Mouse (Mus musculus): ENCODE data around the gene Uspl1.

Gene Uspl1

DNA sequence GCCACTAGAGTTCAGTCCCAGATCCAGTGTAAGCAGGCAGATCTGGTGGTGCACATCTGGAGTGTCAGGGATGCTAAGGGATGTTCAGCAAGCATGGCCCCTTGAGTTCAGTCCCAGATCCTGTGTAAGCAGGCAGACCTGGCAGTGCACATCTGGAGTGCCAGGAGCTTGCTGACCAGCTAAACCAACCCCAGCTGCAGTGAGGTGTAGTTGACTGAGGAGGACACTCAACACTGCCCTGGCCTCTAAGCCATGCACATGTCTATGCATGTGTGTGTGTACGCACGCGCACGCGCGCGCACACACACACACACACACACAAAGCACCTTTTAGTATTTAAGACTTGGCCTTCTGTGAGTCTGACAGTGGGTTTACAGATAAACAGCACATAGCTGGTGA lies 31.4 kb downstream of the Uspl1 start:
- DNase-seq, result no peak

DNA sequence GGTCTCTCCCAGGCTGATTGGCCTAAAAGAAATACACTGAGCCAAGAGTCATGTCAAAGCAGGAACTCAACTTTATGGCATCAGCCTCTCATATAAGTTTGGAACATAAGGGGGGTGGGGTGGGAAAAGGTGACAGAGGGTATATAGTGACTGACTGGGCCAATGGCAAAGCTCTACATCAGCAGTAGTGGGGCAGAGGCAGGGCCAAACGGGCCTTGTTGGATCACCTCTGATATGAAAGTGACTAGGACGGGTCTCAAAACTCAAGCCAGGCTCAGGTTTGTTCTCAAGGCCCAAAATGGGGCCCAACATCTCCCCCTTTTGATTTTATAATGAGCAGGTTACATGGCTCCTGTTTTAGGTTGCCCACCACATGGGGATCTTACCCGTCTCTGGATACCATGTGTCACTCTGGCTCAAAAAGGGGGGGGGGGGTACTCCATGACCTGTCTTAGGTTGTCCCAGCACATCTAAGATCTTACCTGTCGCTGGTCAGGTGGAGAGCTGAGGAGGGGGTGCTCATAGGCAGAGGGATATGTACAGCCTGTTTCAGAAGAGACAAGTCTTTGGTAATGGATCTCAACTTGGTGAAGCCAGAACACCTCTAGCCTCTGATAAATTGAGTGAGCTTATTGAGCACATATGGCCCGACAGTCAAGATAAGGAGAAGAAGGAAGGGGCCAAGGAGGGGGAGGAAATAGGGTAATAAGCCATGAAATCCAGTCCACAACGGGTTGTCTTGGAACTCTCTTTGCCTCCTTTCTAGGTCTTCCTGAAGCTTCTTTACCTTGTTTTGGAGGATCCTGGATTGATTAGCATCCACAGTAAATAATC lies 33.6 kb downstream of the Uspl1 start:
- no peak for DNase-seq

DNA sequence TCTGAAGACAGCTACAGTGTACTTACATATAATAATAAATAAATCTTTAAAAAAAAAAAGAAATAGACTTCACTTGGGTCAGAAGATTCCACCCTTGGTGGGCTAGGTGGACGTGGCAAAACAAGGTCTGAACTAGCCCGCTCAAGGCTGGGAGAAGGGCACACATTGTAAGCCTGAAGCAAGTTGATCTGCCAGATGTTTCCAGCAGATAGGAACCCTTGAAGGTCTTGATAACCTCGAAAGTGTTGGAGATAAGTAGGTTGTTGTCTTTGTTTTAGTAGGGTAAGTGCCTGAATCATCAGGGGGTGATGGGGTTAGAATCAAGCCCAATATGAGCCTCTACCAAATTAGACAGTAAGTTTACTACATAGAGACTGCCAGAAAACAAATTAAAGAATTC lies 35.3 kb downstream of the Uspl1 start:
- no peak for DNase-seq

DNA sequence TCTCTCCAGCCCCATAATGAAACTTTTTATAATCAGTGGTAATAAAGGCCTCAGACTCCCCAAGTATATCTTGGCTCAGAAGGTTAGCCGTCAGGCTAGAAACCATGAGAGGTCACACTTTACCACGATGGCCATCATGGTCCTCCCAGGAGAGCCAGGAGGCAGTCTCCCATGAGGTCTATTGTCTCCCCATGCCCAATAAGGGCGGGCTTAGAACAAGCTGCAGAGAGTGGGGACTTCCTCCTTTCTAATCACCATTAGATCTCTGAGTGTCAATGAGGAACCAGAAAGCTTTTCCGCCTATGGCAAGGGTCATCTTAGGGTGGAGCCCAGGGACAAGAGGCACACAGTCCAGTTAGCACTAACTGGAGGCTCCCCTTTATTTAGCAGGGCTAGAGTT lies 37.2 kb downstream of the Uspl1 start:
- peak; percentile 90 for DNase-seq

DNA sequence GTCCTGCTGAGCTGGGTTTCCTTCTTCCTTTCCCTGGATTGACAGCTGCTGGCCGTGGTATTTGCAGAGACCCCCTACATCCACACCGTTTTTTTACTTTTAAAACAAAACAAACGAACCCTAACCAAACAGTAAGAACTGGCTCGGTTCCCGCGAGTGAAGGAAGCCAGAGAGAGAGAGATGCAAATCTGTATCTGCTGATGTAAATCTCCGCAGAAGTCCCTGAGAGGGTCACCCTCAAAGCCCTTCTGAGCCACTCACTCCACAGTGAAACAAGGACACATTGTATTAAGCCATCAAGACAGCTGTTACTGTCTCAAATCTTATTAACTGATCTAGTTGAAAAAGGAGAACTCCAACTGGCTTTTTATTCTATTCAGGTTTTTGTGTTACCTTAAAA lies 40.5 kb downstream of the Uspl1 start:
- DNase-seq, result no peak

DNA sequence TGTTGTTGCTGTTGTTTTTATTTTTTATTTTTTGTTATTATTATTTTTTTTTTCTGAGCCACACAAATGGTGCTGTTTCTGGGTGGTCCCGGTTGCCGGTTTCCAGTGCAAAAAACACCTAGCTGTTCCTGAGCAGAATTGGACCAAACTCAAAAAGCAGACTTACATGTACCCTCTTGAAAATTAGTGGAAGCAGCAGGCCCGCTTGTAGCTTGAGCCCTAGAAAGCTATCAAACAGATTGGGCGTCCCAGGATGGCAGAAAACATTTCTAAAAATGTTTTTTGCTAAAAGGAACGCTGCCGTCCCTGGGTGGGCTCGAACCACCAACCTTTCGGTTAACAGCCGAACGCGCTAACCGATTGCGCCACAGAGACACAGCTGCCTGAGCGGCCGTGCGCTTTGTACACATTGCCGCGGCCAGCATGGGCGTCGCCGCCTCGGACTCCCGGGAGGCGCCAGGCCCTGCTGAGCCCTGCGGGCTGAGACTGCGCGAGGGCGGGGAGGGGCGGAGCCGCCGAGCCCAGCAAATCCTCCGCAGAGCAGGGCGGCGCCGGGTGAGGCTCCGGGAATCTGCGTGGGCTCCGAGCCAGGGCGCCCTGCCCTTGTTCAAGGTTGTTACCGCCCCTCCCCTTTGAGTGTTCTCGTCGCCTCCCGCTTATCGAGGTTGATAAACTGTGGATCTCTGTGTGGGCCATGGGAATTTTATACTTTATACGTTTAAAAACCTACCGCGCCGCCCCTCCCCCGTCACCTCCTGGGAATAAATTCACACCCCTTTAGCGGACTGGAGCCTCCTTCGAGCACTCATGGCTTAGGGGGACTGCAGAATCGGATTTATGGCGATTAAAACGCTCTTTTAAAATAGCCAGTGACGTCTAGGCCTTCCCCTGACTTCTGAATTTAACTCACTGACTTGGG lies 44.8 kb downstream of the Uspl1 start:
- peak; percentile 100 for DNase-seq

DNA sequence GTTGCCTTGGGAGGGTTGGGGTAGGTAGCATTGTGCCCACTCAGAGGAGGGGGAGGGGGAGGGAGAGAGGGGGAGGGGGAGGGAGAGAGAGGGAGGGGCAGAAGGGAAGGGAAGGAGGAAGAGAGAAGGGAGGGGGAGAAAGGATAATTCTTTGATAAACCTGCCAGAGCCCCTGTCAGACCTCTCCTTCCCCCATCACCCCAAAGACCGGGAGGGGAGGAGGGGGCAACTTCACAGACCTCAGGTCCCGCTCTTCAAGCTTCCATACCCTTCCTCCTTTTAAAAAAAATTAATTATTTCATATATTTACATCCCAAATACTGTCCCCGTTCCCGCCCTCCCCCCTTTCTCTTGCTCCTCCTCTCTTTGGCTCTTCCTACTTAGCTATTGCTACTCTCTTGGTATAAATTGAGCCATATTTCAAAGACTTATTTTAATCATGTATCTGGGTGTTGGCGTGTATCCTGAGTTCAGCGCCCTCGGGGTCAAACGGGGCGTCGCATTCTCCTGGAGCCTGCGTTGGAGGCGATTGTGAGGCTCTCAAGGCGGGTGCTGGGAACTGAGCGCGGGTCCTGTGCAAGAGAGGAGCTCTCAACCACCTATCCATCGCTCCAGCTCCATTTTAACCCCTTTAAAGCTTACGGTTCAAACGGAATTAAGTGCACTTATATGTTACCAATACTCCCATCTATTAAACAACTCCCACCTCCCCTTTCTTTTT lies 45.6 kb downstream of the Uspl1 start:
- peak; percentile 93 for DNase-seq

DNA sequence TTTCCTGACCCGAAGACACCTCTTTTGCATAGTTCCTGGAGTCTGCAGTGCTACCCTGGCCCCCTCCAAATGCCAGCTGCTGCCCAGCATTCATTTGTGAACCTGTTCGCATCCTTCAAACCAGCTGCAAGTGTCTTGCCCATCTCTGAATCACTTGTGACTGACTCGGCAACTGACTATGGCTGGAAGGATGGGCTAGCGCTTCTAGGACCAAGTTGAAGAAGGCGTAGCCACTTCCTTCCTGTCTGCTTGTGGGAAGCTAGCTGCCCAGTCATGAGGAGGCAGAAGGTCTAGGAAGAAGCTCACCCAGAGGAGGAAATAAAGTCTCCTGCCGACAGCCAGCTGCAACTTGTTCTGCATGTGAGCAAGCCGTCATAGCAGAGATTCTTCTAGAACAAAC lies 50.9 kb downstream of the Uspl1 start:
- peak; percentile 97 for DNase-seq

DNA sequence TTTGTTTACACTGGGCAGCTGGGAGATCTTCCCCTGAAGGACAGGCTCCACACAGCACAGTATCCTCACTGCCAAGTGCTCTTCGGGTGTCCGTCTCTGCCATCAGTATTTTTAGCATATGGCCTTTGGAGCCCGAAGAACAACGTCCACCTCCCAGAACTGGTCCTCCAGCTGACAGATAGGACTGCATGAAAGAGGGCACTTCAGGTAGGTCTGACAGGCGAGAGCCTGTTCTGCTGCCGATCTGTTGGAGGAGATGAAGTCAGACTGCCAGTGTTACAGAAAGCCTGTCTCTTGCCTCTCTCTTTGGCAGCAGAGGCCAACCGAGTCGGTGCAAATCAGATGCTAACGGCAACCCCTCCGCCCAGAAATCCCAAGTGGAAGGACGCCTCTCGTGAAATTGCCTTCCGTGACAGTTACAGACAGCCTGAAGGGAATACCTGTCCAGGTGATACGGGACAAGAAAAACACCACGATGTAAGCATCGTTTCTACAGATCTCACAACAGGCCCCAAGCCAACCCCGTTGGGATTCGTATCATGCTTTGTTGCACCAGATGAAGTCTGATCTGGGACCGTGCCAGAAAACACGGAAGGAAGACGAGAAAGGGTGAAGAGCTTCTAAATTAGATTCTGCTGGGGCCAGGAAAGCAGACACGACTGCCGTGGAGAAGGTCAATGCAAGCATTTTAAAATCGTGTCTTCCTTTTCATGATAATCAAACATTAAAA lies 53.2 kb downstream of the Uspl1 start:
- DNase-seq, result no peak

DNA sequence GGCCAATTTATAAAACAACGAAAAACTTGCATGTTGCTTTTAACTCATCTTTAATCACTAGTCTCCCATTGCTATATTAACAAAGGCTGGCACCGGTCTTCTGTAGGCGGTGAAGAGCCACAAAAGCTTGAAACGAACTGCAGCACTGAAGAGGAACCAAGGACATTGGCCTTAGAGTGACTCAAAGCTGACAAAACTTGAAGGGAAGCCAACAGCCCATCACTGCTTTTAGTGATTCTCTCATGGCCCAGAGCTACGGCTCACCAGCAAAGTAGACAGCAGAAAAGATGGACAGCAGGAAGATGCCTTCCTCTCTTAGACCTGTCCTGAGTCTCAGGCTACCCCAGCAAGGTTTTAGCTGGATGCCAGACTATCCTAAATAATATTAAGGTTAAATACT lies 58.3 kb downstream of the Uspl1 start:
- no peak for DNase-seq

DNA sequence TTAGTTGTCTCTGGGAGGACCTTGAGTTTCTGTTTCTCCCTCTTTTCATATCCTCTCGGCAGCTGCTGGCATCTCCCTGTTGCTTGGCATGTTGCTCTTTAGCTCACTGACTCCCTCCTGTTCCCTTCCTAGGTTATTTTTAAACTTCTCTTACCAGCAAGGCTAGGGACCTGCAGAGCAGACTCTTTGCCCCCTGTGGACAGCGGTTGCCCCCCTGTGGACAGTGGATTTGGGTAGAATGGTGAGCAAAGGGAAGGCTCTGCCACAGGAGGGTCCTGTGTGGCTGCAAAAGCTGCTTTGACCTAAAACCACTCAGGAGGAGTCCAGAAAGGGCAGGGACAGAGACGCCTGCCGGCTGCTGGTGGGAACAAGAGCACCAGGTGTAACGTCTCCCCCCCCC lies 58.9 kb downstream of the Uspl1 start:
- DNase-seq, result no peak

DNA sequence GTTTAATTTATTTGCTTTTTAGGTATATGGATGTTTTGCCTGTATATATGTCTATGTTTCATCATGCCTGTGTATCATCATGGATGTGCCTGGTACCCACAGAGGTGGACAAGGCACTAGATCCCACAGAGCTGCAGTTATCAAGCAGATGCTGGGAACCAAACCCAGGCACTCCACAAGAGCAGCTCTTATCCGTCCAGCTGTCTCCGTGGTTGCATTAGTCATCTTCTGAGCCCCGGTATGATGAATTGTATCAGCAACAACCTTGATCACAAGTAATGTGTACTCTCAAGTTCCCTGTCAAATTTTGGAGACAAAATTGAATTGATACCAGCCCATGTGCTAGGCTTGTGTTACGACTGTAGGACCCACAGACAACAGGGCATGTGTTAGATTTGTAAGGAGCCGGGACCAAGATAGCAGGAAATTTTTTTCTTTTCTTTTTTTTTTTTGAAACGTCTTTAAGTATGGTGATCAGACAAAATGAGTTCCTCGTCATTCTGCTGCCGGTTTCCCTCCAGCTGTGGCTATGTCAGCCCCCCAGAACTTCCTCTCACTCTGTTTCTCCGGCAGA lies 61.3 kb downstream of the Uspl1 start:
- no peak for DNase-seq

DNA sequence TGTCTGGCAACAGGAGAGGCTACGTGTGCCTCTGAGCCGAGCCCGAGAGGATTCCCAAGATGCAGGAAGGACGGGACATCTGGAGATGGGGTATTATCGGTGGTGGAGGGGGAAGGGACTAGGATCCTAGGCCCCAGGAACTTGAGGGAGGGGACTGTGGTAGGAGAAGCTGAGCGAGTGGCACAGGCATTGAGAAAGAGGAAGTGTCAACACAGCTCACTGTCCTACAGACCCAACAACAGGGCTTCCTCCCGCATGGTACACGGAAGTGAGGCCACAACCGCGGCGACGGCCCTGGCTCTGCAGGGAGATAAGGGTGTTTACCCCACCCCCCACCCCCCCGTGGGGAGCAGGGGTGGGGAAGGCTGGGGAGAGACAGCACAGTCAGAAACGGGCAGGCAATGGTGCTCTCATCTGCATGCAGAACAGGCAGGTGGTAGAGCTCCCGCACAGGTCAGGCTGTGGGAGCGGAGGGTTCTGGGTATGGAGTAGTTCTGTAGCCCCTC lies 61.9 kb downstream of the Uspl1 start:
- DNase-seq, result peak; percentile 99

DNA sequence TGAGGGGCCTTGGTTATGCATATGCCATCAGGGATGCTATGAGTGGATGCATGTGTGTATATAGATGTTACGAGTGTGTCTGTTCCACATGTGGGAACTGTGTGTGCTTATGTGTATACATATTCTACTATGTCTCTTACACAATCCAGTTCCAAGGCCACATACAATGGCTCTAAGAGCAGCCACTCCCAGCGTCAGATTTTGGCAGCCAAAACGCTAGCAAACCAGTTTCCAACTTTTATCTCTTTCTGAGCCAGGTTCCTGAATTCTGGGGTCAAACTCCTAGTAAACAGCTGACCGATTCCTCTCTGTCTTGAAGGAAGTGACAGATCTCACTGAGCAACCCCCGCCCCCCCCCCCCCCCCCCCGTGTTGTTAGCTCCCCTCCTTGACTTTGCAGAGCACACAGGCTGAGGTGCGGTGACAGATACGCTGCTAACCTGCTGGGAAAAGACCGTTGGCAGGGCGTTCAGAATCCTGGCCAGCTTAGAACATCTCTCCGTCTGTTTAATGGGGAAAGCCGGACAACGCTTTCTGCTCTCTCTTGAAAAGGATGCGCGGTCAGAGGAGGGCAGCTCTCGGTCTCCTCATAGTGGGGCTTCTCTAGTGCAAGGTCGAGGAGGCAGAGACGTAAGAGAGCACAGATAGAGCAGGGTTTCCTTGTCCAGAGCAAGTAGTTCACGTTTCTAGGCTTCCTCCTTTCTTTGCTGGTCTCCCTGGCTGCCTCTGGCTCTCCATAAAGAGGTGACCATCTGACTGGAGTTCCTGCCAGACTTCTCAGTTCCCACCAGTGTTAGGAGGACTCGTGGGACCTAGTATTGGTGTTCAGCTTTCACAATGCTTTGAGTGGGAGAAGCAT lies 63.1 kb downstream of the Uspl1 start:
- peak; percentile 95 for DNase-seq

DNA sequence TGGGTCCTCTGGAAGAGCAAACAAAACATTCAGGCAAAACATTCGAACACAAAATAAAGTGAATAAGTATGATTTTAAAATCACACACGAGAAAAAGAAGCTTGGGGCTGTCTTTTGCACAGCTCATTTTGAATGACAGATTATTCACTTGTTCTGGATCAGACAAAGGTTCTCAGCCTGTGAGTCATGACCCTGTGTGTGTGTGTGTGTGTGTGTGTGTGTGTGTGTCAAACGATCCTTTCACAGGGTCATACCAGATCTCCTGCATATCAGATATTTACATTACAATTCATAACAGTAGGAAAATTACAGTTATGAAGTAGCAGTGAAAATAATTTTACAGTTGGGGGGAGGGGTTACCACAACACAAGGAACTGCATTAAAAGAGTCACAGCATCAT lies 68.2 kb downstream of the Uspl1 start:
- no peak for DNase-seq

DNA sequence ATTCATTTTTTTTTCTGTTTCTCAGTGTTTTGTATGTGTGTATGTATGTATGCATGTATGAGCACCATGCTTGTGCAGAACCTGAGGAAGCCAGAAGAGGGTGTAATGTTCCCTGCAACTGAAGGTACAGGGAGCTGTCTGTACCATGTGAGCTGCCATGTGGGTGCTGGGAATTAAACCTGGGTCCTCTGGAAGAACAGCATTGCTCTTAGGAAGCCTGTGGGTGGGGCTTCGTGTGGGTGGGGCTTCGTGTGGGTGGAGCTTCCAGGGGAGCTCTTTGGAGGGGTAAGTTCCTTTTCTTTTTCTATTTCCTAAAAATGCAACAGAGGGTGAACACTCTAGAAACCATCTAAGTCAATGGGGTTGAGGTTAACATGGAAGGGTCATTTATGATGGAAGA lies 69.3 kb downstream of the Uspl1 start:
- DNase-seq, result no peak

DNA sequence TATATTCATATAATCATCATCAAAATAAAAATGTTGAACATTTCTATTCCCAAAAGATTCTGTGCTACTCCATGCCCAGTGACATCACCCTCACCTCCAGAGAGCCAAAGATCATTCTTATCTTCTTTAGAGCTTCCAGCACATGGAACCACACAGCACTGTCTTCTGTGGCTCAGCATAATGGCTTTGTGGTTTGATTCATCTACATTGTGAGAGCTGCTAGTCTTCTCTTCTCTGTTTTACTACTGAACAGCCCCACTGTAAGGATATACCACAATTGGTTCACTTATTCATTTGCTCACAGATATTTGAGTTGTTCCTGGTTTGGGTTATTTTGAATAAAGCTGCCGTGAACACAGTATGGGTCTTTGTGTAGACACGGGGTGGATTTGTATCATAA lies 71.4 kb downstream of the Uspl1 start:
- no peak for DNase-seq

DNA sequence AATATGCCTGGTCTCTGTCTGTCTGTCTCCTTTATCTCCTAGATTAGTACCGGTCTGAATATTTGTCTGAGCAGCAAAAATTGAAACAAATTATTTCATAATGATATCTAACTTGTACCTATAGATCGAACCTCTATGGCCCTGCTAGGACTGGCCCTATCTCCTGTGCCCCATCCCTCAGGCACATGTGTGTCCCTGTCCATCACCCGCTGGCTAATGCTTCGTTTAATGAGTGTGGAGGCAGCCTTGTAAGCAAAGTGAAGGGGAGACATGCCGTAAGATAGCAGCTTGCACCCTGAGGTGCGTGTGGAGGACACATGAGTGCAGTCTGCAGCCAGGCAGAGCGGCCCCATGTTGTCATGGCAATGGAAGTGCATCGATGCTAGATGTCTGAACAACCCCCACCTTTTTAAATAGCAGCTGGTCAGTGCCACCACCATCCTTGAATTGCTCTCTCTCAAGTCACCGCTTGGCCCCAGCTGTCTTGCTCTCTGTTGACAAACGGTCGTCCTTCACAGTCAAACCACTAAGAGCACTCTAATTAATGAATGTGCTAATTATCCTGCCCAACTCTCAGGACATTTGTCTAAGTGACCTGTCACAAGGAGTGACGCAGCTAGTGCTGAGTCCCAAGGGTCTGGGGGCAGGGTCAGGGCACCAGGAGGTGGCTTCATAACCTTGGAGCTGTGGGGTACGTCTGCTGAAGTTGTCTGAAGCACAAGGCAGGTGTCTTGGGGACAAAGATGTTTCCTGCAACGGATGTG lies 73.5 kb downstream of the Uspl1 start:
- no peak for DNase-seq

DNA sequence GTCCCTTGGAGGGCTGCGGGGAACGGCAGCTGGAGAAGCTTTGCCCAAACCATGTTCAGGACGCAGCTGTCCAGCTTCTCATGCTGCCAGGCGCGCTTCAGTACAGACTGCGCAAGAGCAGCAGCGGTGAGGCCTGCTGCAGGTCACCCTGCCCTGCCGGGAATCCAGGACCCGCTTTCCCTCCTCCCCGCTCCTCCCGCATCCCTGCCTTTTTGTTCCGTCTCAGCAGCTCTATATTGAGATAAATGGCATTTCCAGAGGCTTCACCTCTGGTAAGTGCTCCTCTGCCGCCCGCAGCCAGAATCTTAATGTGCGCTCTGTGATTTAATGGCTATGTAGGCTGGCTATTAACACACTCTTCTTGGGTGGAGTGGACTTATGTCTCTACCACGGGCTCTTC lies 74.9 kb downstream of the Uspl1 start:
- no peak for DNase-seq

DNA sequence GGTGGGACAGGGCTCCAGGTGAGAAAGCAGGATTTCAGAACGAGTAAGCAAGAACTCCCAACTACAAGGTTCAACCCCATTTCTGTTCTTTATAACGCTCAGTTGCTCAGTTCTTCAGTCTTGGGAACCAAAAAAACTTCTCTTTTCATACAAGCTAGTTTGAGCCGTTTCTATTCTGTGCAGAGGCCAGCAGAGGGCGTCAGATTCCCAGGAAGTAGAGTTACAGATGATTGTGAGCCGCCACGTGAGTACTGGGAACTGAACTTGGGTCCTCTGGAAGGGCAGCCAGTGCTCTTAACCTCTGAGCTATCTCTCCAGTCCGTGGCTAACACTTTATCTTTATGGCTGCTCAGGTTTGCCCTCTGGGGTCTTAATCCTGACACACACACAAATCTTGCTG lies 77.3 kb downstream of the Uspl1 start:
- no peak for DNase-seq

Data from heart, adult 11 months (tissue).